Mouse (Mus musculus) bone marrow macrophage, adult 2 months (primary cell): ENCODE measurements around the gene Fgfr2.

Experiments
- CTCF ChIP-seq: IDR thresholded peaks from 2 replicates; pipeline ENCODE4 v1.5.1; 2012; ENCODE audit warnings: low read depth, mild to moderate bottlenecking, low read length, moderate library complexity
- POLR2A ChIP-seq: IDR thresholded peaks from 2 replicates; pipeline ENCODE4 v1.6.1; 2012; ENCODE audit warnings: mild to moderate bottlenecking, low read depth, low read length, borderline replicate concordance

DNA sequence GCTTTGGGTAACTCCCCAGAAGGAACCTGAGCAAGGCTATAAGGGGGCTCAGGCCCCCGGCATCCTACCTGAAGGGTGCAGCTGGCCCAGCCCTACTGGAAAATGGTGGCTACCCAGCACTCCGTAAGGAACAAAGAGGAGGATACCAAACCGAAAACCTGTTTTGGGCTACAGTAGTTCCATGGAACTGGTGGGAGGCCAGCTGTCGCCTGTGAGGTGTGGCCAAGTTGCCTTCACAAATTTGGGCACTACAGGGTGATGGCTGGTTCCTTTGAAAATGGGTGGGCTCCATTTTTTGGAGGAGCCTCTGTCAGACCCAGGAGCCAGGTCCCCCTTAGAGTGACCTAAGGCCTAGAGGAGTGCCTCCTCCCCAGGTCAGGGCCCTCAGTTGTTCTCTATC, 407.9 kb downstream of the Fgfr2 start:
- TF ChIP-seq CTCF, result no peak
- no peak for TF ChIP-seq POLR2A
